Mouse (Mus musculus) neutrophil, adult 5-6 weeks (primary cell): Measurements from ENCODE around the gene Arid2. TPM values are rescaled to one million over a fixed set of nuclear protein-coding genes. Genes with fewer than 3 reads are reported as not detected.
"Not testable (repeated sequence)": the region's sequence is repeated elsewhere in the genome, so short reads cannot be mapped to it uniquely, and the experiment has no call there.

Experiments
- ATAC-seq: fragments of 151-379, 151-347 bp; 2 replicates; pipeline ENCODE4 v1.8.0; 2017; ENCODE audit warnings: mild to moderate bottlenecking, moderate TSS enrichment; ENCODE audit not compliant: insufficient number of reproducible peaks, poor library complexity, low FRiP score, severe bottlenecking; ENCODE audit errors: extremely low read depth
- total RNA-seq: library from RNA; stranded (forward); fragments of 200-1000 nt; gene quantifications from 2 replicates; pipeline ENCODE4 v1.2.3, GENCODE M21; 2017

Gene Arid2
- total RNA-seq, 1 experiment from 2014 or later: 54.1 TPM

GRCm38 (mm10) chr15:96284711-96285322, 2.5 kb upstream of the Arid2 start:
- no peak for ATAC-seq

GRCm38 (mm10) chr15:96285323-96286014, 1.8 kb upstream of the Arid2 start:
- peak; percentile 58 for ATAC-seq

- peak; percentile 71 for ATAC-seq
Observed at GRCm38 (mm10) chr15:96286015-96286934, 1.0 kb upstream of the Arid2 start.

GRCm38 (mm10) chr15:96286935-96287292, 404 bp upstream of the Arid2 start:
- ATAC-seq: no peak

GRCm38 (mm10) chr15:96287976-96288835, 888 bp downstream of the Arid2 start:
- ATAC-seq: no peak

GRCm38 (mm10) chr15:96288836-96289390, 1.6 kb downstream of the Arid2 start:
- ATAC-seq: no peak

GRCm38 (mm10) chr15:96290001-96290400, 2.7 kb downstream of the Arid2 start:
- ATAC-seq: no peak

- no peak for ATAC-seq
Observed at GRCm38 (mm10) chr15:96293444-96293843, 6.1 kb downstream of the Arid2 start.

GRCm38 (mm10) chr15:96297078-96297590, 9.8 kb downstream of the Arid2 start:
- ATAC-seq: no peak

- ATAC-seq: peak; percentile 30; the same call in 1 of the 2 replicates
Observed at GRCm38 (mm10) chr15:96297623-96298188, 10.4 kb downstream of the Arid2 start.

GRCm38 (mm10) chr15:96309310-96309709, 22.0 kb downstream of the Arid2 start:
- ATAC-seq: no peak

- ATAC-seq: no peak
Observed at GRCm38 (mm10) chr15:96312902-96313301, 25.6 kb downstream of the Arid2 start.

- ATAC-seq: no peak
Observed at GRCm38 (mm10) chr15:96315664-96316063, 28.3 kb downstream of the Arid2 start.

- no peak for ATAC-seq
Observed at GRCm38 (mm10) chr15:96319335-96319734, 32.0 kb downstream of the Arid2 start.

GRCm38 (mm10) chr15:96325726-96326328, 38.5 kb downstream of the Arid2 start:
- ATAC-seq: no peak

- not testable (repeated sequence) for ATAC-seq
Observed at GRCm38 (mm10) chr15:96328722-96329121, 41.4 kb downstream of the Arid2 start.

GRCm38 (mm10) chr15:96330536-96330935, 43.2 kb downstream of the Arid2 start:
- ATAC-seq: no peak
